Mouse (Mus musculus) intestine, embryonic 15.5 days (tissue): ENCODE measurements around the gene Tppp2. TPM values are rescaled to one million over a fixed set of nuclear protein-coding genes. Genes with fewer than 3 reads are reported as not detected.

Source experiments
- polyA plus RNA-seq: library from polyadenylated mRNA; unstranded; fragments of >200 nt; fragmentation: Nextera tagmentation; extraction: Ambion mirVana; gene quantifications from 2 replicates; pipeline ENCODE4 v1.2.1, GENCODE M21; 2015

Gene Tppp2
- polyA plus RNA-seq, 1 experiment from 2014 or later: not detected

Other genes with a start within 250 kb of the Tppp2 start
- gene Gm17079, start 223.0 kb upstream of the Tppp2 start, polyA plus RNA-seq: not detected in 2 replicates
- not detected in 2 replicates for gene Gm5800, start 201.2 kb upstream of the Tppp2 start, polyA plus RNA-seq
- 2.9 and 3.5 TPM in 2 replicates for gene Ang4, start 144.8 kb upstream of the Tppp2 start, polyA plus RNA-seq
- gene AY358078, start 118.4 kb upstream of the Tppp2 start, polyA plus RNA-seq: not detected in 2 replicates
- 0.35 TPM in 1 of 2 replicates, not detected in the other for gene Ear6, start 64.7 kb upstream of the Tppp2 start, polyA plus RNA-seq
- 45.4 and 45.5 TPM in 2 replicates for gene Mettl17, start 33.6 kb upstream of the Tppp2 start, polyA plus RNA-seq
- 0.96 and 1.0 TPM in 2 replicates for gene Slc39a2, start 25.5 kb upstream of the Tppp2 start, polyA plus RNA-seq
- gene Ndrg2, start 4.3 kb upstream of the Tppp2 start, polyA plus RNA-seq: 52.2 and 60.1 TPM in 2 replicates
- not detected in 2 replicates for gene Rnase13, start 4.3 kb downstream of the Tppp2 start, polyA plus RNA-seq
- gene Arhgef40, start 66.3 kb downstream of the Tppp2 start, polyA plus RNA-seq: 64.4 and 65.9 TPM in 2 replicates
- 50.1 and 60.0 TPM in 2 replicates for gene Tmem253, start 97.2 kb downstream of the Tppp2 start, polyA plus RNA-seq
- 29.7 and 29.8 TPM in 2 replicates for gene Zfp219, start 102.3 kb downstream of the Tppp2 start, polyA plus RNA-seq
- gene Olfr221, start 124.0 kb downstream of the Tppp2 start, polyA plus RNA-seq: not detected in 2 replicates
- 555 and 601 TPM in 2 replicates for gene Hnrnpc, start 185.6 kb downstream of the Tppp2 start, polyA plus RNA-seq
- gene Rpgrip1, start 192.3 kb downstream of the Tppp2 start, polyA plus RNA-seq: 60.1 and 62.2 TPM in 2 replicates